Mouse (Mus musculus) colon, adult 2 months (tissue): ENCODE data around the gene Cmip. TPM values are rescaled to one million over a fixed set of nuclear protein-coding genes. Genes with fewer than 3 reads are reported as not detected.

Experiments used
- polyA plus RNA-seq: library from polyadenylated mRNA; depleted of rRNA; stranded (reverse); fragments of >200 nt; gene quantifications from 2 replicates; pipeline ENCODE4 v1.2.3, GENCODE M21; 2012; rRNA removed

Cmip gene
- polyA plus RNA-seq = 90.1 and 110 TPM in 2 replicates

DNA sequence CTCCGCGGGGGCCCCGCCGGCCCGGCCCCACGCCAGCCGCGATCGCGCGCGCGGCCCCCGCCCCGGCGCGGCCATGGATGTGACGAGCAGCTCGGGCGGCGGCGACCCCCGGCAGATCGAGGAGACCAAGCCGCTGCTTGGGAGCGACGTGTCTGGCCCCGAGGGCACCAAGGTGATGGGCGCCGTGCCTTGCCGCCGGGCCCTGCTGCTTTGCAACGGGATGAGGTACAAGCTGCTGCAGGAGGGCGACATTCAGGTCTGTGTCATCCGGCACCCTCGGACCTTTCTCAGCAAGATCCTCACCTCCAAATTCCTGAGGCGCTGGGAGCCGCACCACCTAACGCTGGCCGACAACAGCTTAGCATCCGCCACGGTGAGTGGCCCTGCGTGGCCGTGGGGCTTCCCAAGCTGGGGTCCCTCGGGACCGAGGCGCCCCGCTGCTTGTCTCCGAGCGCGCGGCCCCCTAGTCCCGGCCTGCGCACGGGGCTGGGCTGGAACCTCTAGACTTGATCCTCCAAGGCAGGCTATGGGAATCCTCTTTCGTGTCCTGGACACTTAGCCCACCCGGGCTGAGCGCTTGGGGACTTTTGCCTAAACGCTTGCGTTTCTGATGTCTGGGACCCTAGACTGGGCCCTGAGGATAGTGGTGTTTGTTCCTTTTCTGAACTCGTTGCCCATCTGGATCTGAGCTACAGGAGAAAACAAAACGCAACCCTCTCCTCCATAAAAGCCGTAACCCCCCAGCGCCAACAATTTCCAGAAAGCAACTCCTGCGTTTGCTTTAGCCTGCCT lies at the start of gene Cmip:
Gene Cmip (plus strand): TSS at position 36 of the 792 bp plus-strand sequence.

DNA sequence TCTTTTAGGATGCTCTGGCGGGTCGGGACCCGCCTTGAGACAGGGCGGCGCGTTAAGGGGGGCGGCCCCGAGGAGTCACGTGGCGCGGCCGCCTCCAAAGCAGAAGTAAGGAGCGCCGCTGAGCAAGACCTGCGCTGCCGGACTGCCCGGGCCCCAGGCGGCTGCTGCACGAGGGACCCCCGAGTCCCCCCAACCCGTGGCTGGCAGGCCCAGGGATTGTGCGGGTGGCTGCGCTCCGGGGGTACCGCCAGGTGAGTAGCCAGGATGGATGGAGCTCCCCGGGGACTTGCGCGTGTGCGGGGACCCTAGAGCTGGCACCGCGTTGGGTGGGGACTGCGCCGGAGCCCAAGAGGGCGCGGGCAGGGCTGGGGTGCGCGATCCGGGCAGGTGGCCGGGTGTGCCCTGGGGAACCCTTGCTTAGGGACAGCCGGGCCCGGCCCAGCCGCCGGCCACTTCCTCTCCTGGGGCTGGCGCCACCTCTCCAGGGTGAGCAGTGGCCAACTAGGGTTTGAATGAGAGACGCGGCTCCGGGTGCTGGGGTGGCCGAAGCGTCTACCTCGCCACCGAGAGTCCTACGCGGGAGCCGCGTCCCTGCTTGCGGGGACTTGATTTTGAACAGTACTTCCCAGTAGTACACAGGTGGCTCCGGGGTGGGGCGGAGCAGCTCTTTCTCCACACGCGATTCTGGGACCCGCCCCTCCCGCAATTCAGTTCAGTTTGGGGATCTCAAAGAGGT lies 241.5 kb downstream of the Cmip start, which contains the start of gene Plcg2:
Gene Plcg2 (plus strand): TSS at position 113 of the 736 bp plus-strand sequence.

Other genes starting within 250 kb of the Cmip start
- gene Pkd1l2, start 174.6 kb upstream of the Cmip start, polyA plus RNA-seq = 0.07 and 0.12 TPM in 2 replicates
- 0.80 and 0.84 TPM in 2 replicates for gene Bco1, start 161.2 kb upstream of the Cmip start, polyA plus RNA-seq
- 5.8 and 6.5 TPM in 2 replicates for gene Gan, start 98.9 kb upstream of the Cmip start, polyA plus RNA-seq
- 5.8 and 6.3 TPM in 2 replicates for gene Plcg2, start 241.2 kb downstream of the Cmip start, polyA plus RNA-seq